Mouse (Mus musculus): ENCODE measurements around the gene Slc12a8.

GRCm38 (mm10) chr16:33576271-33577189, 59.4 kb downstream of the Slc12a8 start:
- no peak for TF ChIP-seq HCFC1 (IDR thresholded peaks at IDR 0.05; ENCODE audit: borderline replicate concordance, insufficient read depth, low read length)
- TF ChIP-seq MAFK (IDR thresholded peaks at IDR 0.05; ENCODE audit: insufficient read depth, low read depth, low read length), result no peak

Data from ES-E14 (cell line).